Mouse (Mus musculus): ENCODE measurements around the gene Mpzl1.

DNA sequence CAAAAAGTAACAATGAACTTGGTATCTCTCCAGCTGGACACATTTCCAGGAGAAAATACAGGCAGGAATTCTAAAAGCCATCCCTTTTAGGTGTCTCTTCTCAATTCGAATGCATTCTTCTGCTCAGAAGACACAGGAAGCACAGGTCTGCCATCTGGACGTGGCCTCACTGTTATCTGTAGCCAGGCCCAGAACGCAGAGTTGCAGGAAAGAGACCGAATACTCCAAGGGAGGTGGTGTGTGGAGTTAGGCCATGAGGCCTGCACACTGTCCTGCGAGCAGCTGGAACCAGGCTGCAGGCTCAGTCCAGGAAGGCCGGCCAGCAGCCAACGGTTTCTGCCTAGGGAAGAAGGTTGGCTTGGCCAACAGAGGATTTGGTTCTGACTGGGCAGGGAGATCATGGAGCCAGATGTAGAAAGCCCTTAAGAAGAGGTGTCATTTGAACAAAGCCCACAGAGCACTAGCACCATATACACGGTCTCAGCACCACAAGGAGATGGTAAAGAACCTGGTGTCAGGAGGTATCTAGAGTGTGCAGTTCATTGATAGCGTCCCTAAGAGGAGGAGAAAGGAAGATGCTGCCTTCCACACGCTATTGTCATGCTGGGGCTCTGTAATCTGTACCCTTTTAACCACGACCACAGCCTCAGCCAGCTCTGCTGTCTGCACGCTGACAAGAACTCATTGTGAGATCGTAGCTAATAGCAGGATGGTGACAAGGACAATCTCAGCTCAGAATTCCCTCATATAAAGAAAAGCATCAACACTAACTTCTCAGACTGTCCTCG lies 41.8 kb downstream of the Mpzl1 start:
- TF ChIP-seq HCFC1 (IDR thresholded peaks at IDR 0.05; ENCODE audit: borderline replicate concordance, insufficient read depth, low read length) = no peak
- no peak for TF ChIP-seq ZNF384 (IDR thresholded peaks at IDR 0.05; ENCODE audit: low read depth, low read length)
- TF ChIP-seq ZC3H11A (IDR thresholded peaks at IDR 0.05; ENCODE audit: borderline replicate concordance, low read depth, low read length) = no peak

All from ES-E14 (cell line).